Mouse (Mus musculus) brown adipose tissue, adult 24 weeks (tissue): Measurements from ENCODE around the gene Gm5294. TPM values are rescaled to one million over a fixed set of nuclear protein-coding genes. Genes with fewer than 3 reads are reported as not detected.

Experiments
- H3K27ac ChIP-seq: fragments of 200-500 bp; replicated peaks from 2 replicates; pipeline ENCODE4 v1.5.1; 2012; ENCODE audit warnings: low read depth, mild to moderate bottlenecking, low read length
- H3K4me1 ChIP-seq: fragments of 200-500 bp; 2 replicates; pipeline ENCODE4 v1.6.1; 2012; ENCODE audit warnings: low read length, mixed read lengths; ENCODE audit not compliant: control insufficient read depth, insufficient read depth, insufficient read length
- H3K4me3 ChIP-seq: fragments of 200-500 bp; 2 replicates; pipeline ENCODE4 v1.5.1; 2012; ENCODE audit warnings: low read depth, mild to moderate bottlenecking, low read length, moderate library complexity; ENCODE audit not compliant: insufficient read depth
- polyA plus RNA-seq: library from polyadenylated mRNA; stranded (reverse); fragments of >200 nt; gene quantifications from 2 replicates; pipeline ENCODE4 v1.2.4, GENCODE M21; 2012; ENCODE audit not compliant: missing spikeins, insufficient read depth, insufficient read length

Gm5294 gene
- not detected in 2 replicates for polyA plus RNA-seq

- Histone ChIP-seq H3K4me1 (no peaks in the 10 kb centered on the region), H3K27ac (no peak within 1 kb of the TSS), H3K4me3 (no peak within 1 kb of the TSS)
Observed at GRCm38 (mm10) chr5:138819780-138820179, at the start of gene Gm5294. TSS of gene Gm5294 (plus strand) at chr5:138820080.

GRCm38 (mm10) chr5:138775096-138775495, 44.8 kb upstream of the Gm5294 start:
- H3K4me3 ChIP-seq, result no peak overlapping the region
- H3K27ac ChIP-seq, result peak overlapping the region; percentile 71
- peaks cover 22% of the 10 kb centered on the region for H3K4me1 ChIP-seq

GRCm38 (mm10) chr5:138776346-138776745, 43.5 kb upstream of the Gm5294 start:
- Histone ChIP-seq H3K4me1 (peaks cover 22% of the 10 kb centered on the region), H3K27ac (peak overlapping the region; percentile 71), H3K4me3 (no peak overlapping the region)

GRCm38 (mm10) chr5:138778731-138779463, 41.0 kb upstream of the Gm5294 start:
- H3K27ac ChIP-seq, result no peak overlapping the region
- H3K4me3 ChIP-seq, result no peak overlapping the region
- peaks cover 22% of the 10 kb centered on the region for H3K4me1 ChIP-seq

GRCm38 (mm10) chr5:138779655-138780054, 40.2 kb upstream of the Gm5294 start:
- Histone ChIP-seq H3K4me1 (peaks cover 20% of the 10 kb centered on the region), H3K4me3 (no peak overlapping the region), H3K27ac (no peak overlapping the region)

GRCm38 (mm10) chr5:138782697-138783096, 37.2 kb upstream of the Gm5294 start:
- no peaks in the 10 kb centered on the region for H3K4me1 ChIP-seq
- no peak overlapping the region for H3K27ac ChIP-seq
- no peak overlapping the region for H3K4me3 ChIP-seq

- Histone ChIP-seq H3K4me3 (no peak overlapping the region), H3K4me1 (no peaks in the 10 kb centered on the region), H3K27ac (no peak overlapping the region)
Observed at GRCm38 (mm10) chr5:138783181-138783580, 36.7 kb upstream of the Gm5294 start.

- no peak overlapping the region for H3K27ac ChIP-seq
- H3K4me3 ChIP-seq, result no peak overlapping the region
- H3K4me1 ChIP-seq, result no peaks in the 10 kb centered on the region
Observed at GRCm38 (mm10) chr5:138785986-138786515, 33.8 kb upstream of the Gm5294 start.

- Histone ChIP-seq H3K27ac (no peak overlapping the region), H3K4me3 (no peak overlapping the region), H3K4me1 (no peaks in the 10 kb centered on the region)
Observed at GRCm38 (mm10) chr5:138787648-138788047, 32.2 kb upstream of the Gm5294 start.

- no peak overlapping the region for H3K27ac ChIP-seq
- H3K4me1 ChIP-seq, result no peaks in the 10 kb centered on the region
- H3K4me3 ChIP-seq, result no peak overlapping the region
Observed at GRCm38 (mm10) chr5:138788481-138789211, 31.2 kb upstream of the Gm5294 start.

- Histone ChIP-seq H3K4me3 (no peak overlapping the region), H3K4me1 (no peaks in the 10 kb centered on the region), H3K27ac (no peak overlapping the region; the same call in 1 of the 2 replicates)
Observed at GRCm38 (mm10) chr5:138790954-138791480, 28.9 kb upstream of the Gm5294 start.

GRCm38 (mm10) chr5:138801588-138802116, 18.2 kb upstream of the Gm5294 start:
- Histone ChIP-seq H3K4me1 (no peaks in the 10 kb centered on the region), H3K27ac (no peak overlapping the region)

GRCm38 (mm10) chr5:138804286-138804685, 15.6 kb upstream of the Gm5294 start:
- Histone ChIP-seq H3K4me1 (no peaks in the 10 kb centered on the region), H3K27ac (no peak overlapping the region), H3K4me3 (no peak overlapping the region)

More at GRCm38 (mm10) chr5:138801588-138802116, 18.2 kb upstream of the Gm5294 start:
- no peak overlapping the region for H3K4me3 ChIP-seq

GRCm38 (mm10) chr5:138809767-138810166, 10.1 kb upstream of the Gm5294 start:
- Histone ChIP-seq H3K4me1 (no peaks in the 10 kb centered on the region), H3K4me3 (no peak overlapping the region), H3K27ac (no peak overlapping the region)

- Histone ChIP-seq H3K4me3 (0 out of 2 replicates have a peak overlapping the region, but pooled peaks have one; percentile 3), H3K4me1 (no peaks in the 10 kb centered on the region), H3K27ac (no peak overlapping the region)
Observed at GRCm38 (mm10) chr5:138820717-138821332, 945 bp downstream of the Gm5294 start.
